Mouse (Mus musculus): ENCODE measurements at regions not wholly inside any gene's neighbourhood (a gene's known extent, or its start where the extent isn't known, plus 50 kb on each side); places are given as distances from the start of the nearest gene placed in this dataset.

- Histone ChIP-seq H3K4me3 (replicated peaks) (no peak overlapping the region), H3K36me3 (no peaks in the 10 kb centered on the region), H3K4me1 (replicated peaks) (no peaks in the 10 kb centered on the region), H3K27ac (no peak overlapping the region), H3K27me3 (no peaks in the 10 kb centered on the region), H3K9me3 (replicated peaks) (no peaks in the 10 kb centered on the region), H3K4me2 (no peak overlapping the region), H3K9ac (no peak overlapping the region)
- WGBS (ENCODE audit: insufficient replicate concordance) = 76% methylated on average over 8 of the region's 8 CpGs
- ATAC-seq (ENCODE audit: low read depth) = no peak
- DNase-seq = no peak
Measured at GRCm38 (mm10) chr4:124417176-124417575, 193.4 kb downstream of the 3100002H09Rik start.

- Histone ChIP-seq H3K4me2 (no peak overlapping the region), H3K9ac (no peak overlapping the region), H3K27me3 (no peaks in the 10 kb centered on the region), H3K9me3 (replicated peaks) (no peaks in the 10 kb centered on the region), H3K36me3 (no peaks in the 10 kb centered on the region), H3K4me1 (replicated peaks) (no peaks in the 10 kb centered on the region), H3K4me3 (replicated peaks) (no peak overlapping the region), H3K27ac (no peak overlapping the region)
- no peak for DNase-seq
- WGBS (ENCODE audit: insufficient replicate concordance) = 79% methylated on average over 6 of the region's 6 CpGs
- no peak for ATAC-seq (ENCODE audit: low read depth)
Measured at GRCm38 (mm10) chr4:124416266-124416665, 194.3 kb downstream of the 3100002H09Rik start.

GRCm38 (mm10) chr4:124414386-124414785, 196.2 kb downstream of the 3100002H09Rik start:
- Histone ChIP-seq H3K4me3 (replicated peaks) (no peak overlapping the region), H3K27me3 (no peaks in the 10 kb centered on the region), H3K27ac (no peak overlapping the region), H3K4me1 (replicated peaks) (no peaks in the 10 kb centered on the region), H3K9ac (no peak overlapping the region), H3K9me3 (replicated peaks) (no peaks in the 10 kb centered on the region), H3K36me3 (no peaks in the 10 kb centered on the region), H3K4me2 (no peak overlapping the region)
- 71% methylated on average over 7 of the region's 7 CpGs for WGBS (ENCODE audit: insufficient replicate concordance)
- ATAC-seq (ENCODE audit: low read depth) (no peak), DNase-seq (no peak)

GRCm38 (mm10) chr4:124409279-124409678, 201.3 kb downstream of the 3100002H09Rik start:
- Histone ChIP-seq H3K4me1 (replicated peaks) (no peaks in the 10 kb centered on the region), H3K4me2 (no peak overlapping the region), H3K9me3 (replicated peaks) (no peaks in the 10 kb centered on the region), H3K27me3 (no peaks in the 10 kb centered on the region), H3K36me3 (no peaks in the 10 kb centered on the region), H3K9ac (no peak overlapping the region), H3K27ac (no peak overlapping the region), H3K4me3 (replicated peaks) (no peak overlapping the region)
- DNase-seq (no peak), ATAC-seq (ENCODE audit: low read depth) (no peak)
- WGBS (ENCODE audit: insufficient replicate concordance) = 52% methylated on average over 1 of the region's 1 CpGs

GRCm38 (mm10) chr4:124402075-124402474, 208.5 kb downstream of the 3100002H09Rik start:
- Histone ChIP-seq H3K27ac (no peak overlapping the region), H3K4me2 (no peak overlapping the region)
- 61% methylated on average over 8 of the region's 8 CpGs for WGBS (ENCODE audit: insufficient replicate concordance)

GRCm38 (mm10) chr4:124400741-124401140, 209.9 kb downstream of the 3100002H09Rik start:
- WGBS (ENCODE audit: insufficient replicate concordance) = 73% methylated on average over 8 of the region's 8 CpGs
- Histone ChIP-seq H3K27ac (no peak overlapping the region), H3K4me3 (replicated peaks) (no peak overlapping the region), H3K4me1 (replicated peaks) (no peaks in the 10 kb centered on the region), H3K27me3 (no peaks in the 10 kb centered on the region), H3K9ac (no peak overlapping the region), H3K36me3 (no peaks in the 10 kb centered on the region), H3K4me2 (no peak overlapping the region), H3K9me3 (replicated peaks) (no peaks in the 10 kb centered on the region)
- DNase-seq (no peak), ATAC-seq (ENCODE audit: low read depth) (no peak)

More at GRCm38 (mm10) chr4:124402075-124402474, 208.5 kb downstream of the 3100002H09Rik start:
- no peak overlapping the region for H3K9ac ChIP-seq
- H3K4me3 ChIP-seq (replicated peaks) = no peak overlapping the region
- H3K36me3 ChIP-seq = no peaks in the 10 kb centered on the region
- no peaks in the 10 kb centered on the region for H3K27me3 ChIP-seq
- DNase-seq (no peak), ATAC-seq (ENCODE audit: low read depth) (no peak)
- no peaks in the 10 kb centered on the region for H3K4me1 ChIP-seq (replicated peaks)
- no peaks in the 10 kb centered on the region for H3K9me3 ChIP-seq (replicated peaks)

GRCm38 (mm10) chr4:124400136-124400675, 210.4 kb downstream of the 3100002H09Rik start:
- no peak for ATAC-seq (ENCODE audit: low read depth)

GRCm38 (mm10) chr4:124398354-124398753, 212.2 kb downstream of the 3100002H09Rik start:
- no peaks in the 10 kb centered on the region for H3K36me3 ChIP-seq
- no peaks in the 10 kb centered on the region for H3K4me1 ChIP-seq (replicated peaks)
- no peaks in the 10 kb centered on the region for H3K27me3 ChIP-seq
- H3K4me2 ChIP-seq = no peak overlapping the region
- 26% methylated on average over 9 of the region's 9 CpGs for WGBS (ENCODE audit: insufficient replicate concordance)
- no peak for DNase-seq
- H3K4me3 ChIP-seq (replicated peaks) = no peak overlapping the region
- no peak overlapping the region for H3K9ac ChIP-seq
- H3K9me3 ChIP-seq (replicated peaks) = no peaks in the 10 kb centered on the region
- ATAC-seq (ENCODE audit: low read depth) = no peak
- no peak overlapping the region for H3K27ac ChIP-seq

More at GRCm38 (mm10) chr4:124400136-124400675, 210.4 kb downstream of the 3100002H09Rik start:
- Histone ChIP-seq H3K4me2 (no peak overlapping the region), H3K27me3 (no peaks in the 10 kb centered on the region), H3K9me3 (replicated peaks) (no peaks in the 10 kb centered on the region), H3K27ac (no peak overlapping the region), H3K36me3 (no peaks in the 10 kb centered on the region), H3K4me3 (replicated peaks) (no peak overlapping the region), H3K9ac (no peak overlapping the region), H3K4me1 (replicated peaks) (no peaks in the 10 kb centered on the region)
- 50% methylated on average over 6 of the region's 6 CpGs for WGBS (ENCODE audit: insufficient replicate concordance)
- DNase-seq = no peak

GRCm38 (mm10) chr4:124396566-124397283, 213.9 kb downstream of the 3100002H09Rik start:
- Histone ChIP-seq H3K27me3 (no peaks in the 10 kb centered on the region), H3K4me1 (replicated peaks) (no peaks in the 10 kb centered on the region), H3K4me2 (no peak overlapping the region), H3K9ac (no peak overlapping the region), H3K4me3 (replicated peaks) (no peak overlapping the region), H3K36me3 (no peaks in the 10 kb centered on the region), H3K9me3 (replicated peaks) (no peaks in the 10 kb centered on the region), H3K27ac (no peak overlapping the region)
- ATAC-seq (ENCODE audit: low read depth) (no peak), DNase-seq (no peak)
- 40% methylated on average over 13 of the region's 13 CpGs for WGBS (ENCODE audit: insufficient replicate concordance)

- Histone ChIP-seq H3K27ac (no peak overlapping the region), H3K4me2 (no peak overlapping the region), H3K9me3 (replicated peaks) (no peaks in the 10 kb centered on the region), H3K4me1 (replicated peaks) (no peaks in the 10 kb centered on the region), H3K36me3 (no peaks in the 10 kb centered on the region), H3K9ac (no peak overlapping the region), H3K4me3 (replicated peaks) (no peak overlapping the region), H3K27me3 (no peaks in the 10 kb centered on the region)
- ATAC-seq (ENCODE audit: low read depth) = no peak
- whole genome bisulfite sequencing (ENCODE audit: insufficient replicate concordance) = 61% methylated on average over 7 of the region's 7 CpGs
- DNase-seq = no peak
Measured at GRCm38 (mm10) chr4:124395966-124396395, 214.6 kb downstream of the 3100002H09Rik start.

- no peak overlapping the region for H3K9ac ChIP-seq
- WGBS (ENCODE audit: insufficient replicate concordance) = 74% methylated on average over 14 of the region's 14 CpGs
- DNase-seq (no peak), ATAC-seq (ENCODE audit: low read depth) (no peak)
- no peak overlapping the region for H3K4me2 ChIP-seq
- no peaks in the 10 kb centered on the region for H3K27me3 ChIP-seq
- no peaks in the 10 kb centered on the region for H3K9me3 ChIP-seq (replicated peaks)
- no peaks in the 10 kb centered on the region for H3K36me3 ChIP-seq
- no peaks in the 10 kb centered on the region for H3K4me1 ChIP-seq (replicated peaks)
- no peak overlapping the region for H3K4me3 ChIP-seq (replicated peaks)
- no peak overlapping the region for H3K27ac ChIP-seq
Measured at GRCm38 (mm10) chr4:124395069-124395965, 215.3 kb downstream of the 3100002H09Rik start.

Measured in liver, embryonic 13.5 days (tissue).